Mouse (Mus musculus) midbrain, postnatal 0 days (tissue): Measurements from ENCODE around the gene Mosmo. TPM values are rescaled to one million over a fixed set of nuclear protein-coding genes. Genes with fewer than 3 reads are reported as not detected.
A peak's percentile ranks its signal among the peaks of the same experiment; 100 is the strongest.

Experiments used
- ATAC-seq: fragments of 200-750 bp; cut with Nextera tagmentation; 2 replicates; pipeline ENCODE4 v1.8.0; 2017; ENCODE audit warnings: moderate number of reproducible peaks, mild to moderate bottlenecking, moderate TSS enrichment, moderate library complexity; ENCODE audit not compliant: low FRiP score
- DNase-seq: peaks from one replicate; pipeline ENCODE4 v3.0.0-alpha.2; 2015; ENCODE audit warnings: low spot score
- H3K27ac ChIP-seq: fragments of 300-500 bp; sonication (generic); 2 replicates; pipeline ENCODE4 v1.5.1; 2014; ENCODE audit warnings: low read depth, mild to moderate bottlenecking, low read length, mixed read lengths
- H3K27me3 ChIP-seq: fragments of 300-500 bp; sonication (generic); 2 replicates; pipeline ENCODE4 v1.6.1; 2014; ENCODE audit warnings: low read length, control low read depth, mixed read lengths; ENCODE audit not compliant: insufficient read depth
- H3K36me3 ChIP-seq: fragments of 300-500 bp; sonication (generic); 2 replicates; pipeline ENCODE4 v1.6.1; 2014; ENCODE audit warnings: low read length, control low read depth, mixed read lengths; ENCODE audit not compliant: insufficient read depth
- H3K4me1 ChIP-seq: fragments of 300-500 bp; sonication (generic); 2 replicates; pipeline ENCODE4 v1.6.1; 2014; ENCODE audit warnings: mild to moderate bottlenecking, control low read depth, antibody characterized with exemption, low read length, mixed read lengths; ENCODE audit not compliant: insufficient read depth
- H3K4me2 ChIP-seq: fragments of 300-500 bp; sonication (generic); 2 replicates; pipeline ENCODE4 v1.6.1; 2014; ENCODE audit warnings: low read depth, mild to moderate bottlenecking, low read length, mixed read lengths; ENCODE audit not compliant: poor library complexity, severe bottlenecking
- H3K4me3 ChIP-seq: fragments of 300-500 bp; sonication (generic); 2 replicates; pipeline ENCODE4 v1.5.1; 2014; ENCODE audit warnings: low read depth, mild to moderate bottlenecking, low read length, moderate library complexity
- H3K9ac ChIP-seq: fragments of 300-500 bp; sonication (generic); replicated peaks from 2 replicates; pipeline ENCODE4 v1.6.1; 2014; ENCODE audit warnings: mild to moderate bottlenecking, low read length, moderate library complexity, mixed read lengths; ENCODE audit not compliant: poor library complexity, severe bottlenecking
- H3K9me3 ChIP-seq: fragments of 300-500 bp; sonication (generic); 2 replicates; pipeline ENCODE4 v1.6.1; 2016; ENCODE audit warnings: low read length, control low read depth
- CTCF ChIP-seq: IDR thresholded peaks from 2 replicates; pipeline ENCODE4 v1.5.1; 2016; ENCODE audit warnings: antibody characterized with exemption, mild to moderate bottlenecking
- WGBS: fragments of 180-500 bp; shearing (Covaris S2); extraction: QIAGEN DNeasy Blood & Tissue Kit; methylation state at CpG from one replicate; pipeline ENCODE4 v1.1.7; 2014; 5-methylcytosine and 5-hydroxymethylcytosine counted together
- polyA plus RNA-seq: library from polyadenylated mRNA; unstranded; fragments of >200 nt; fragmentation: Nextera tagmentation; extraction: Ambion mirVana; gene quantifications from 2 replicates; pipeline ENCODE4 v1.2.1, GENCODE M21; 2015
- total RNA-seq: library from RNA; depleted of rRNA; stranded (reverse); fragments of >200 nt; gene quantifications from 2 replicates; pipeline ENCODE4 v1.2.3, GENCODE M21; 2014

Mosmo gene
- total and polyA plus RNA-seq, 2 experiments from 2014 or later: 11.5 to 21.2 TPM

- ATAC-seq: no peak
- H3K4me2 ChIP-seq: peak overlapping the region; percentile 77
- WGBS: 52% methylated on average over 8 of the region's 8 CpGs
- TF ChIP-seq CTCF: no peak
- H3K27me3 ChIP-seq: no peaks in the 10 kb centered on the region
- H3K9ac ChIP-seq: 0 out of 2 replicates have a peak overlapping the region, but pooled peaks have one; percentile 8
- no peak overlapping the region for H3K27ac ChIP-seq
- no peaks in the 10 kb centered on the region for H3K9me3 ChIP-seq
- H3K4me1 ChIP-seq: peaks cover 13% of the 10 kb centered on the region
- H3K36me3 ChIP-seq: no peaks in the 10 kb centered on the region
- no peak for DNase-seq
- H3K4me3 ChIP-seq: peak overlapping the region; percentile 90
Measured at GRCm38 (mm10) chr7:120679023-120679422, 1.6 kb downstream of the Mosmo start.

DNA sequence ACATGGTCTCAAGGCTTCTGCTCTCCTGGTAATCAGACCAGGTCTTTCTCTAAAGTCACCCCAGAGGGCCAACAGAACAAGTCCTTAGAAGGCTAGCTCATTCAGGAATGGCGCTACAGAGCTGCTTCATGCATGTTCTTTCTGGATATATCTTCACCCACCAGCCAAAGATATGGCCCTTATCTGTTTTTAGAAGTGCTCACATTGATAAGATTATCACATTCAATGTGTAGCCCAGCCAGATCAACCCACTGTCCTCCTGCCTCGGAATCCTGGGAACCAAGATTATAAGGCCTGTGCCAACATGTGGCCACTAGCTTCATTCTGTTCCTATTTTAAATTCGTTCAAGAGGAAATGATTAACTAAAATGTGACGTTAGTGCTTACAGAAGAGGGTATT, 4.6 kb downstream of the Mosmo start:
- H3K9me3 ChIP-seq: no peaks in the 10 kb centered on the region
- no peak overlapping the region for H3K27ac ChIP-seq
- H3K9ac ChIP-seq: no peak overlapping the region
- no peaks in the 10 kb centered on the region for H3K27me3 ChIP-seq
- no peaks in the 10 kb centered on the region for H3K36me3 ChIP-seq
- no peak overlapping the region for H3K4me2 ChIP-seq
- H3K4me1 ChIP-seq: peaks cover 8% of the 10 kb centered on the region
- TF ChIP-seq CTCF: no peak
- ATAC-seq (no peak), DNase-seq (no peak)
- 83% methylated on average over 4 of the region's 4 CpGs for WGBS
- no peak overlapping the region for H3K4me3 ChIP-seq

DNA sequence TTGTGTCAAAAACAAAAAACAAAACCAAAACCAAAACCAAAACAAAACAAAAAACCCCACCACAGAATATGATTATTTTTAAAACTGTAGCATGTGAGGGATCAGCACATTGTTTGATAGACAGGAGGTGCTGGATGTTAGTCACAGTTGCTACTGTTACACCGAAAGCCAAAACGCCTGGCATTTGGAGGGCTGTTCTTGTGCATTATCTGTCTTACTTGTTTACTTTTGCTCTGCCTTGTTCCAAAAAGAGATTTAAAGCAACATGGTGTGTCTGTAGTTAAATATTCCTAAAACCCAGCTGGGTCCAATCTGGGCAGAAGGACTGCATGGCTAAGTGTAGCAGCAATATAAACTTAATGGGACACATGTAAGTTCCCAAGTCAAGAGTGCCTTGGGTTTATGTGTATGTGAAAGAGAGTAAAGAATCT, 7.3 kb downstream of the Mosmo start:
- Histone ChIP-seq H3K27ac (no peak overlapping the region), H3K4me2 (no peak overlapping the region), H3K36me3 (no peaks in the 10 kb centered on the region), H3K27me3 (no peaks in the 10 kb centered on the region), H3K4me3 (no peak overlapping the region), H3K4me1 (no peaks in the 10 kb centered on the region), H3K9ac (no peak overlapping the region), H3K9me3 (no peaks in the 10 kb centered on the region)
- ATAC-seq (no peak), DNase-seq (no peak)
- WGBS: 90% methylated on average over 2 of the region's 2 CpGs
- no peak for TF ChIP-seq CTCF

GRCm38 (mm10) chr7:120685227-120685626, 7.8 kb downstream of the Mosmo start:
- H3K4me2 ChIP-seq: no peak overlapping the region
- H3K9ac ChIP-seq: no peak overlapping the region
- ATAC-seq: no peak
- no peaks in the 10 kb centered on the region for H3K9me3 ChIP-seq
- no peaks in the 10 kb centered on the region for H3K27me3 ChIP-seq
- no peak for TF ChIP-seq CTCF
- no peak overlapping the region for H3K4me3 ChIP-seq
- WGBS: 78% methylated on average over 6 of the region's 6 CpGs
- no peaks in the 10 kb centered on the region for H3K4me1 ChIP-seq
- H3K36me3 ChIP-seq: no peaks in the 10 kb centered on the region
- no peak for DNase-seq
- H3K27ac ChIP-seq: no peak overlapping the region

- Histone ChIP-seq H3K9me3 (no peaks in the 10 kb centered on the region), H3K4me2 (no peak overlapping the region), H3K4me3 (no peak overlapping the region), H3K36me3 (no peaks in the 10 kb centered on the region), H3K9ac (no peak overlapping the region), H3K4me1 (no peaks in the 10 kb centered on the region), H3K27me3 (no peaks in the 10 kb centered on the region), H3K27ac (no peak overlapping the region)
- DNase-seq (no peak), ATAC-seq (no peak)
- TF ChIP-seq CTCF: peak; percentile 46
- 76% methylated on average over 4 of the region's 4 CpGs for WGBS
Measured at GRCm38 (mm10) chr7:120690634-120691033, 13.2 kb downstream of the Mosmo start.

GRCm38 (mm10) chr7:120693831-120694375, 16.5 kb downstream of the Mosmo start:
- Histone ChIP-seq H3K4me2 (no peak overlapping the region), H3K9ac (no peak overlapping the region), H3K27me3 (no peaks in the 10 kb centered on the region), H3K36me3 (no peaks in the 10 kb centered on the region), H3K9me3 (no peaks in the 10 kb centered on the region), H3K4me3 (no peak overlapping the region), H3K27ac (no peak overlapping the region), H3K4me1 (no peaks in the 10 kb centered on the region)
- ATAC-seq (no peak), DNase-seq (no peak)
- 91% methylated on average over 5 of the region's 5 CpGs for WGBS
- no peak for TF ChIP-seq CTCF
